Mouse (Mus musculus) retina, postnatal 1 day (tissue): ENCODE data around the gene Ntn1.

Experiments
- DNase-seq: peaks from one replicate; pipeline ENCODE4 v3.0.0-alpha.2; 2012

Gene Ntn1

DNA sequence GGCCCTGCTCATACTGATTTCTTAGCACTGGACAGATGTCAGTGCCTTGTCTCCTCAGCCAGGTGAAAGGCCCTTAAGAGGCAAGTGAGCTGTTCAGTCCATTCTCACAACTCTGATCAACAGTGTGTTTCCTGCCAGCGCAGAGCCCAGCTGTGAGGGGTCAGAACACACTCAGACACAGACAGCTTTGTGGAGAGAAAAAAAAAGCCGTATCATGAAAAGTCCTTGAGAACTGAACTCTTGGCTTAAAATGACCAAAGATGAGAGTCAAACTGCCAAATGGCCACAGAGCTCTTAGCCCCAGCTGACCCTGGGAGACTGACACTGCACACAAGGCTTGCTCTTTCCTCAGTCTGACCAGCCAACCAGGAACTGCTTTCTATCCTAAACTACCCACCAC is 192.6 kb downstream of the Ntn1 start:
- DNase-seq: no peak

DNA sequence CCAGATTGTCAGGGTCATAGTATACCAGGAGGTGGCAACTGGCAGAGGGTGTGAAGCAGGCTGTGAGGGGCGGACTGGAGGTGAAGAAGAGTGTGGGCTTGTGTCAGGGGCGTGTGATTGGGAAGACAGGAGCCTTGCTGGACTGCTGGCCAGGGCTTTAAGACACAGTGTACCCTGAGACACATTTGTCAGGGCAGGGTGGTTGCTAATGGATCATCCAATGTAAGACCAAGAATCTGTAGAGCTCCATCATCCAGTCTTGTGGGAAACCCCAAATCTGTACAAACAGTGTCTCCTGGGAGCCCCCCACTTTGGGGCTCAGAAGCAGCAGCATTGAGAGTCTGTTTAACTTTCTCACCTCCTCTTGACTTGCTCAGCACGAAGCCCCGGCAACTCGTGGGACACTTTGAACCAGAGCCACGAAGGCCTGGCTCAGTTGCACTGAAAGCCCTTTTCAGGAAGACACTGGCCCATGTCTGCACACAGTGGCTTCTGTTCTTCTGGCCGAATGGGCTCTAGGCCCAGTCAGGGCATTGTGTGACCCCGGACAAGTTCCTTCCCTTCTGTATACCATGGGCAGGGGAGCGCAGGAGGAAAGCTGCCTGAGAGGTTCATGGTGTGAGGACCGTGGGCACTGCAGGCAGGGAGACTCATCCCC is 194.9 kb downstream of the Ntn1 start:
- DNase-seq: no peak

DNA sequence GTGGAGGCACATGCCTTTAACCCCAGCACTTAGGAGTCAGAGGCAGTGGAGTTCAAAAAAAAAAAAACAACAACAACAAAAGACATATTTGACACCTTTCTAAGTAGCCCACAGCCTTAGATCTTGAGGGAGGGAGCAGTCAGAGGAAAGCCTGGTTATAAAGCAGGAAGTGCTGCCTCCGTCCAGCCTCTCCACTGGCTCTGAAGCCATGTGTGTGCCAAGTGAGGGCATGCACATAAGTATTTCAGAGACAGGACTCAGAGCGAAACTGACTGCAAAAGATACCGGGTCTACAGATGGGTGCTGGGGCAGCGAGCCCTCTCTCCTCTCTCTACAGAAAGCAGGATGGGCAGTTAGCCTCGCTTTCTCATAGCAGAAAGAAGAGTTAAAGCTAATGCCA is 196.2 kb downstream of the Ntn1 start:
- no peak for DNase-seq

- no peak for DNase-seq
Observed at GRCm38 (mm10) chr11:68203658-68204315, 196.8 kb downstream of the Ntn1 start.

DNA sequence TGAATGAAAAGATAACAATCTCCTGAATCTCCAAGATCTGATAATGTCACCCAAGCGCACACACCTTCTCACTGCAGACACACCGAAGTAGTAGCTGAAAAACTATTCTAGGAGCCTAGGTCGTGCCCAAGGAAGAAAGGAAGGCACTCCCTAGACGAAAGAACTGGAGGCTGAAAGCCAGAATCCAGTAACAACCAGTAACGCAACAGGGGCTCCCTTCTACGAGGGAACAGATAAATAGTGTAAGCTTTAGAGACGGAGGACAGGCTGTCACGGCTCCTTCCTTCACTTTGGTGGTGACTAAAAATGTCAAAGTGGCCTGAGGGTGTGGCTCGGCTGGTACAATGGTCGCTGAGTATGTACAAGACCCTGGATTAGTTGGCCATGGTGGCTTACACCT is 198.1 kb downstream of the Ntn1 start:
- DNase-seq: no peak

DNA sequence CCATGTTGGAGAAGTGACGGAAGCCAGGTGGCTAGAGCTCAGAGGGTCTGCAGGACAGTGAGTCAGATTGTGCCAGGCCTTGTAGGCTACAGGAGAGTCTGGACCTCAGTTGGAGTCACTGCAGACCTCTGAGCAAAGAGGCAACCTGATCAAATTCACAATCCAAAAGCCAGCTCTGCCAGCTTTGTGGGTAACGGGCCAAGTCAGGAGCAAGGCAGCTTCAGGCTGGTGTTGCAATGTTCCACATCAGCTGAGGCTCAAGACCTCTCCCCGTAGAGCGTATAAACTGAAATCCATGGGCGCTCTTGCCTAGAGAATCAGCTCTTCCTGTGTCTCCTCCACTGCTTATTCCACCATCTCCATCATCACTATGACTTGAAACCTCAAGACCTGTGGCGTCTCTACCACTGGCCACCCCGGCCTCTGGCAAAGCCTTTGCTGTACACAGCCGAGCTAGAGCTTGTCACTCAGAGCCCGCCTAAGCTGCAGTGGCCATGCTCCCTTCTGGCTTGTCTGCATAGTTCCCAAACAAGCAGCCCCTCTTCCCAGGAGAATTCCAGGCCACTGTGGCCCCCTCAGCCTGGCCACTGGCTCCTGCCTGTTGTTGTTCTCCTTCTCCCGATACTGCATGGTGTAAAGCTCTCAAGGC is 198.7 kb downstream of the Ntn1 start:
- DNase-seq: no peak

- no peak for DNase-seq
Observed at GRCm38 (mm10) chr11:68201063-68201462, 199.6 kb downstream of the Ntn1 start.

DNA sequence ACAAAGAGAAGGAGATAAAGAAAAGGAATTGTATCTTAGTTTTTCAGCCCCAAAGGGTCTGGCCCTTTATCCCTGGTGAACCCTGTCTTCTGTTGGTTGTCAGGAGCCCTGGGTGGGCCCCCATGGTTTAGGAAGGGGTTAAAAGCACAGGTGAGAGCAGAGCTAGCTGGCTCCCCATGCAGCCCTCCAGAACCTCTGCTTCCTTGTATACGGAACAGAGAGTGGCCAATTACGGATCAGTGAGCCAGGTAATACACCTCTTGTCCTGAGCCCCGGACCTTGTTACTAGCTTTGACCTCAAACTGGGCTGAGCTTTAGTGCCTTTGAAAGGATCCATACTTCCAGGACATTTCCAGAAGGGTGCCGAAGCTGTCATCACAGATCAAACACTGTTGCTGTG is 200.1 kb downstream of the Ntn1 start:
- DNase-seq: no peak

- no peak for DNase-seq
Observed at GRCm38 (mm10) chr11:68199801-68200423, 200.7 kb downstream of the Ntn1 start.

- DNase-seq: no peak
Observed at GRCm38 (mm10) chr11:68199103-68199502, 201.5 kb downstream of the Ntn1 start.

- DNase-seq: no peak
Observed at GRCm38 (mm10) chr11:68198696-68199095, 201.9 kb downstream of the Ntn1 start.

DNA sequence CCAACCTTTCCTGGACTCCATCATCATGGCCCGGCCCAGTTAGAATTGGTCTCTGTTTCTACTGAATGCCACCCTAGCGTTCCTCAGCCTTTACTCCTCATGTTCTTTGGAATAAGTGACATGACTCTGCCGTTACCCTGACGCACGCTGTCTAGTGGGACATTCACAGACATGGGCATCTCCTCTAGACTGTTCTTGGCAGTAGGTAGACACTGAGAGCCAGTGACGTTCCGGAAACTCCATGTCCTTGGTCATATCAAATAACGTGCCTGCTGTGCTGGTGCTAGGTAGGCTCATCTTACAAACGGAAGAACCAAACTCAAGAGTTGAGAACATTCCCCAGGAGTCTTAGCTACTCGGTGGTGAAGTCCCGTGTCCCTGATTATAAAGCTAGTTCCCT is 203.2 kb downstream of the Ntn1 start:
- DNase-seq: no peak

DNA sequence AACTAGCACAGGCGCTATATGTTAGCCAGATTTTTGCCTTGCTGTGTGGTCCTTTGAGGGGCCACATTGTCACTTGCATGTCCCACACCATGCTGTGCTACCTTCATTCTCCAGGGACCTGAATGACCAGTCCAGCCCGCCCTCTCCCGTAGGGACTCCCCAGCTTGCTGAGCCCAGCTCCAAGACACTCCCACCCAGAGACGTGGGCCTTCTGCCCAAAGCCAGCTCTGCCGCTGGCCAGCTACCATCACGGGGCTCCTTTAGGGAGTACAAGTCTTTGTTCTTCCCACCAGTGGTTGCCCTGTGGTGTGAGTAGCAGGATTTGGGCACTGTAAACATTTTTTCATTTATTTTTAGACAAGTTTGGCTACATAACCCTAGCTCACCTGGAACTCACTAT is 204.1 kb downstream of the Ntn1 start:
- DNase-seq: no peak

DNA sequence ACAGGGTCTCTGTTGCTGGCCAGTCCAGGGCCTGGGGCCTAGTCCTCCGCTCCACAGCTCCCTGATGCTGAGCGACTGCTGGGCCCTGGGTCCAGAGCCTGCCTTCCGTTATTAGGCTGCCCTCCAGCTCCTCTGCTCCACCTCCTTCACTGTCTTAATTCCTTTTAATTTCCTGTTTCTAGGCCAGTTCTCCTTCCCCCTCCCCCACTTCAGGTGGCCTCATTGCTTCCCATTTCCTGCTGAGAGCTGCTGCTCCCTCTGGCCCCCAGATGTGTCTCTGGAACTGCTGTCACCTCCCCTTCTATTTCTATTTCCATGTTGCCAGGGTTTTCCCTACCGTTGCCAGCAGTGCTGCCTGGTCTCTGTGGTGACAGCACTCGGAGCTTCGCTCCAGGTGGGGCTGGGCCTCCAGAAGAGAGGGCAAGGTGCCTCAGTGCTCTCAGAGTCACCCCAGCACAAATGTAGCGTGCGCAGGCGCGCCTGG is 204.9 kb downstream of the Ntn1 start:
- DNase-seq: no peak

- DNase-seq: no peak
Observed at GRCm38 (mm10) chr11:68195168-68195567, 205.5 kb downstream of the Ntn1 start.

DNA sequence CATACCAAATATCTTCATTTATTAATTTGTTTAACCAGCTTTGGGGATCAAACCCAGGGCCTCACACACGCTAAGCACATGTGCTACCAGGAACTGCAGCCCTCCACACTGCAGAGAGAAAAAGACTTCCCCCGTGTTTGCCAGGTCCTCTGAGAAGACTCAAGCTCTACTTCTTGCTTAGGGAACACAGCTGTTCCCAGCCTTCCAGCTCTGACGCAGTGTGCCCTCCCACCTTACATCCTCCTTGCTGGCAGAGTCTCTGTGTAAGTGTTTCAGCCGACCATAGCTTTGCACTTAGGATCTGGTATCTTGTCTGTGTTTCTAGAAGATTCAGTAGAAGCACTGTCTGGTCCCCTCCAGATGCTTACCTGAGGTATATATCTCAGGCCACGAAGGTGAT is 209.8 kb downstream of the Ntn1 start:
- no peak for DNase-seq

DNA sequence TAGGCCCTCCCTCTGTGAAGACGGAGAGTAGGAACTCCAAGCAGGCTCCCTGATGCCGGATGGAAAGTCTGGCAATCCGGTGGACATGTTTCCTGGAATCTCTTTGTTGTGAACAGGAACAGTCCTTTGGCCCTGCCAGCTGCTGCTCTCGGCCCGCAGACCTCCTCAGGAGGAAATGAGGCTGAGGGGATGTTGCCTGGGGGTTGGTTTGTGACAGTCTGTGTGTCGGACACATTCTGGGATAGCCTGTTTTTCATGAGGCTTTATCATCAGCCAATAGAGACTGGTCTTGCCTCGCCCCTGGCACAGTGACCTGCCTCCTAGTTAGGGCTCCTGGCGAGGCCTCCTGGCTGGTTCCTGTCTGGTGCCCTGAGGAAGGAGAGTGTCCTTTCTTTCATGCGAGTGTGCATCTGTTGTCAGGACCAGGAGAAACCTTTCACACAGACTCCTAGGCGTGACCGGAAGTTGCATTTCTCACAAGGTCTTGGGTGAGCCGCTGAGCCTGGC is 211.9 kb downstream of the Ntn1 start:
- DNase-seq: no peak

DNA sequence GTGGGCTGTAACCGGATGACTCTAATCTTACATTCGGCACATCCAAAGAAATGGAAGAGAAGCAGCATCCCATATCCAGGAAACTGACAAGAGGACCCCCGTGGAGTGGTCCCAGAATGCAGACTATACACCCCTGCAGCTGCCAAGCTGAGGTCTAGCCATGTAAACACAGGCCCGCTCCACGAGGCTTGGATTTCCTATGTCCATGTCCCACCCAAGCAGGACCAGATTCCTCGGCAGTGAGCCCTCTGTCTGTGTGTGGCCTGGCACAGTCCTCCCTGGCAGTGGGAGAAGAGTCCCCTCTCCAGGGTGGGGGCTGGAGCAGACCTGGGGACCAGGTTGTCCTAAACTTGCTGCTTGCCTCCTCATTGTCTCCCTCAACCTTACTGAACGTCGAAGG is 213.4 kb downstream of the Ntn1 start:
- DNase-seq: no peak

GRCm38 (mm10) chr11:68185647-68186046 is 215.0 kb downstream of the Ntn1 start:
- no peak for DNase-seq

DNA sequence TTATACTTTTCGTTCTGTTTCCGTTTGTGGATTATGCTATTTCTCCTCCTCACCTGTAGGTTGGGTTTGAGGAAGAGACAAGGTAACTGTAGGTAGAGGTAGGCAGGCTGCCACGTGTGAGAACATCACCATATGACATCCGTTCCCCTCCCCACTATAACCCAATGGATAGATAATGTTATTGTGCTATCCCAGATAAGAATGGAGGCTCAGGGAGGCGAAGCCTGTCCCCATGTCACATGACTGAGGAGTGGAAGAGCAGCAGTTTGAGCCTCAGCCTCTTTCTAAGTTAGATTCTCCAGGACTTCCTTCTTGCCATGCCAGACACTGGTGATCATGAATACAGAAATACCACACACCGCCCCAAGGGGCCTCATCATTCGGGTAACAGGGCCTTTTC is 223.2 kb downstream of the Ntn1 start:
- no peak for DNase-seq

- DNase-seq: no peak
Observed at GRCm38 (mm10) chr11:68176550-68176949, 224.1 kb downstream of the Ntn1 start.

DNA sequence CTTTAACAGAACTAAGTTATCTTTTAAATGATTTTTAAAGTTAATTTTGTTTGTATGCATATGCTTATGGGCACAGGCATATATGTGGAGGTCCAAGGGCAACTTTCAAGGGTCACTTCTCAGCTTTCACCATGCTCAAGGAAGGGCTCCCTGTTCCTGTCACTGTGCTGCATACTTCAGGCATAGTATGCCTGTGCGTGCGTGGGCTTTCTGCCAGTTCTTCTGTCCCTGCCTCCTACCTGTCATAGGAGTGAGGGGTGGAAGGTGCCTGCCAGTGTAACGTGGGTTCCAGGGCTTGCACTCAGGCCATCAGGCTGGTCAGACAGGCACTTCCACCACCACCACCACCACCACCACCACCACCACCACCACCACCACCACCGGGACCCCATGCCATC is 228.0 kb downstream of the Ntn1 start:
- DNase-seq: no peak

GRCm38 (mm10) chr11:68171973-68172647 is 228.5 kb downstream of the Ntn1 start:
- no peak for DNase-seq
